Mouse (Mus musculus): ENCODE results near the gene Pkig.

Gene Pkig

GRCm38 (mm10) chr2:163703599-163704260 is 45.5 kb downstream of the Pkig start:
- intact Hi-C loops (cut with DNase I) = no loop called here

- intact Hi-C loops (cut with DNase I) = no loop called here
Observed at GRCm38 (mm10) chr2:163708321-163708720, 50.1 kb downstream of the Pkig start.

GRCm38 (mm10) chr2:163708763-163709250 is 50.6 kb downstream of the Pkig start:
- intact Hi-C loops (cut with DNase I) = no loop called here

- intact Hi-C loops (cut with DNase I) = loop anchor here (10.0 kb wide), 1 partner anchor 175 kb away; no protein-coding TSS in a partner anchor
Observed at GRCm38 (mm10) chr2:163710000-163710399, 51.8 kb downstream of the Pkig start.

GRCm38 (mm10) chr2:163710606-163711159 is 52.5 kb downstream of the Pkig start:
- intact Hi-C loops (cut with DNase I) = loop anchor here (10.0 kb wide), 1 partner anchor 176 kb away; no protein-coding TSS in a partner anchor

- intact Hi-C loops (cut with DNase I) = loop anchor here (10.0 kb wide), 1 partner anchor 177 kb away; no protein-coding TSS in a partner anchor
Observed at GRCm38 (mm10) chr2:163711368-163711868, 53.2 kb downstream of the Pkig start.

- intact Hi-C loops (cut with DNase I) = loop anchor here (10.0 kb wide), 1 partner anchor 178 kb away; no protein-coding TSS in a partner anchor
Observed at GRCm38 (mm10) chr2:163712473-163712872, 54.3 kb downstream of the Pkig start.

- intact Hi-C loops (cut with DNase I) = loop anchor here (10.0 kb wide), 1 partner anchor 178 kb away; no protein-coding TSS in a partner anchor
Observed at GRCm38 (mm10) chr2:163712874-163713273, 54.7 kb downstream of the Pkig start.

GRCm38 (mm10) chr2:163713340-163713739 is 55.2 kb downstream of the Pkig start:
- intact Hi-C loops (cut with DNase I) = loop anchor here (10.0 kb wide), 1 partner anchor 179 kb away; no protein-coding TSS in a partner anchor

- intact Hi-C loops (cut with DNase I) = loop anchor here (5.0 to 10.0 kb wide), 2 partner anchors 54 to 182 kb away; no protein-coding TSS in a partner anchor
Observed at GRCm38 (mm10) chr2:163716448-163716847, 58.3 kb downstream of the Pkig start.

GRCm38 (mm10) chr2:163716853-163717252 is 58.7 kb downstream of the Pkig start:
- intact Hi-C loops (cut with DNase I) = loop anchor here (5.0 to 10.0 kb wide), 2 partner anchors 55 to 182 kb away; no protein-coding TSS in a partner anchor

GRCm38 (mm10) chr2:163718526-163718925 is 60.3 kb downstream of the Pkig start:
- intact Hi-C loops (cut with DNase I) = loop anchor here (2.0 to 10.0 kb wide), 3 partner anchors 56 to 184 kb away; partner anchors contain the start of gene Ttpal

- intact Hi-C loops (cut with DNase I) = loop anchor here (2.0 to 10.0 kb wide), 3 partner anchors 57 to 184 kb away; partner anchors contain the start of gene Ttpal
Observed at GRCm38 (mm10) chr2:163718951-163719603, 60.9 kb downstream of the Pkig start.

GRCm38 (mm10) chr2:163719616-163720015 is 61.4 kb downstream of the Pkig start:
- intact Hi-C loops (cut with DNase I) = loop anchor here (2.0 to 10.0 kb wide), 3 partner anchors 57 to 185 kb away; partner anchors contain the start of gene Ttpal

GRCm38 (mm10) chr2:163722550-163722949 is 64.4 kb downstream of the Pkig start:
- intact Hi-C loops (cut with DNase I) = no loop called here

- intact Hi-C loops (cut with DNase I) = no loop called here
Observed at GRCm38 (mm10) chr2:163726766-163727393, 68.7 kb downstream of the Pkig start.

GRCm38 (mm10) chr2:163728300-163728699 is 70.1 kb downstream of the Pkig start:
- intact Hi-C loops (cut with DNase I) = no loop called here

GRCm38 (mm10) chr2:163732021-163732420 is 73.8 kb downstream of the Pkig start:
- intact Hi-C loops (cut with DNase I) = no loop called here

- intact Hi-C loops (cut with DNase I) = no loop called here
Observed at GRCm38 (mm10) chr2:163735163-163735562, 77.0 kb downstream of the Pkig start.

GRCm38 (mm10) chr2:163735980-163736379 is 77.8 kb downstream of the Pkig start:
- intact Hi-C loops (cut with DNase I) = no loop called here

- intact Hi-C loops (cut with DNase I) = no loop called here
Observed at GRCm38 (mm10) chr2:163742656-163743055, 84.5 kb downstream of the Pkig start.
